Mouse (Mus musculus): ENCODE measurements around the gene S100b.

The S100b gene

DNA sequence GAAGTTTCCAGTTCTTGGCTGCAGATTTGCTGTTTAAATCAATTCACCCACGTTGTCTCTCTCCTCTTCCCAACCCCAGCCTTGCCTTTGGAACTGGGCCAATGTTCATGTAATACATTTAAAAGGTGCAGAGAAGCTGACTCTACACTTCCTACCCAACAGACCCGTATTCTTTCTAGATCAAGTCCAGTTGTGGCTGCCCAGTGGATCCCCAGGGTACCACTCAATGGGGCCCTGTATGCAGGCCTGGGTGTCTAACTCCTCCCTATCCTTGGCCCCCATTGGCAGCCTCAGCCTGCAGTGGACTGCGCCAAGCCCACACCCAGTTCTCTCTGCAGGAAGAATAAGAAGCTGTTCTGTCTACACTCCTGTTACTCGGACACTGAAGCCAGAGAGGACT is at the start of gene S100b:
S100b (plus strand) TSS at position 318 of the 400 bp plus-strand sequence.
- no peak for DNase-seq (ENCODE audit: extremely low read depth, low read depth)

DNA sequence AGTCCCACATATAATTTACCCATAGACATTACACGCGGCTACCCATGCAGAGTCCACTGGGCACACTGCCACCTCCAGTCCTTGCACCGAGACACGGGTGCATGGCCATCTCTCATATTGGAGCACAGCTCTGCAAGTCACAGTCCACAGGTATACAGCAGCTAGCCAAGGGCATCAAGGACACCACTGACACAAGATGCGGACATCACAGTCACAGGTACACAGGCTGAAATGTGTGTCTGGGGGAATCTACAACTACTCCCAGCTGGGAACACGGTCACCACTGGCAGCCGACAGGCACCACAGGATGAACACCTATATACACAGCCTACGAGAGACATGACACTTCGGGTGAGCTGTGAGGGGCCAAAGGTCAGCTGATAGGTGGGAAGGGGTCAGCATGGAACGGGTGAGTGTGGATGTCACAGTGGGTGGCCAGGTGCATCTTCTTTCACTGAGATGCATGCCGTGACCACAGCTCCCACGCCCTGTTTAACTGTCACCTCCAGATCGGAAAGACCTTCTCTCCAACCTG is 46.3 kb upstream of the S100b start:
- DNase-seq (ENCODE audit: extremely low read depth, low read depth), result no peak

DNA sequence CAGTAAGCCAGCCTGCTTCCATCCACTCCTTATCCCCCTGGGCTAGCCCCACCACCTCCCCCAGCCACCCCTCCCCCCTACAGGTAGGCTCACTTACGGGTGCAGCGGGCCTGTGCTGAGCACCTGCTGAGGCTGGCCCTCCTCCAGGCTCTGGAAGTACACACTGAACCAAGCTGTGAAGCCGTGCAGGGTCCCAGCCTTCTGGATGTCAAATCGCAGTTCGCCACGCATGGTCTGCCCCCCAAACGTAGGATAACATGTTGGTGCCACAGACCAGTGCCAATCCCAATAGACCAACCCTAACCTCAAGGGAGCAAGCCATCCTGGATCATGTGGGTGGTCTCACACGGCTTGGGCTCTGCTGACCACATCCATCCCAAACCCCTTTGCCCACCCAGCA is 44.4 kb upstream of the S100b start:
- DNase-seq (ENCODE audit: extremely low read depth, low read depth), result no peak

DNA sequence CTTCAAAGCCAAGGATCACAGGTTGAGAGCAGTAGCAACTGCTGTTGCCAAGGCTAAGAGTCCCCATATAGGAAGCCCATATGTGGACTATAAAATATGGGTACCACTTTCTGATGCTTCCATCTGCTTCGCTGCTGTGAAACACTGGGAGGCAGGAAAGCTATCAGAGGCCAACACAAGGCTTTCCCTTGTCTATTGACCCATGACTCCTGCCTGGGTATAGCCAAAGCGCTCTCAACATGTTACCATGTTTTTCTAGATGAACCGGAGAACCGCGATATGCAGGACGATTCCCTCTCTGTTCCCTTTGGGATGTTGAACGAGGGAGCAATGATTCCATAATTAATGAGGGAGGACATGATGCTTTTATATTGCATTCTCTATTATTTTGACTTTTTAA is 42.8 kb upstream of the S100b start:
- DNase-seq (ENCODE audit: extremely low read depth, low read depth), result no peak

DNA sequence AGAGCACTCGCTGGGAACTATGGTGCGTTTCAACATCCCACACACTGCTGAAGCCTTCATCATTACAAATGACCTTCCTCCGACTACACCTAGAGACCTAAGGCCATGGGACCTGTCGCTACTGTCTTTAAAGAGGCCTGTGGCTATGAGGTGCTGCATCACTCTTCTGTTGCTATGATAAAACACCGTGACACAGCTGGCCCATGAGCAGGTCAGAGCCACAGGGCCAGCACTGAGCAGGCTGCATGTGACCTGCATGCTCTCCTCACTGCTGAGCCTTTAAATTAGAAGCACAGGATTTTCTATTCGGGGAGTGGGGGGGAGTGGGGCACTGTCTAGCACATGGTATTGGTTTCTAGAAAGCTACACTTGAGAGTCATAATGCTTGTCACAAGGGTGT is 41.5 kb upstream of the S100b start:
- DNase-seq (ENCODE audit: extremely low read depth, low read depth), result no peak

DNA sequence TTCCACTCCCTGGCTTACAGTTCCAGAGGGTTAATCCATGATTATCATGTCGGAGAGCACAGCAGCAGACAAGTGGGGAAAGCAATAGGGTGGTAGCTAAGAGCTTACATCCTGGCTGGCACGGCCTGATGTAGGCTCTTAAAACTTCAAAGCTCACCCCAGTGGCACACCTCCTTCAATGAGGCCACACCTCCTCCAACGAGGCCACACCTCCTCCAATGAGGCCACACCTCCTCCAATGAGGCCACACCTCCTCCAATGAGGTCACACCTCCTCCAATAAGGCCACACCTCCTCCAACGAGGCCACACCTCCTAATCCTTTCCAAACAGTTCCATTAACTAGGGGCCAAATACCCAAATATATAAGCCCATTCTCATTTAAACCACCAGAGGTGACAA is 39.5 kb upstream of the S100b start:
- no peak for DNase-seq (ENCODE audit: extremely low read depth, low read depth)

DNA sequence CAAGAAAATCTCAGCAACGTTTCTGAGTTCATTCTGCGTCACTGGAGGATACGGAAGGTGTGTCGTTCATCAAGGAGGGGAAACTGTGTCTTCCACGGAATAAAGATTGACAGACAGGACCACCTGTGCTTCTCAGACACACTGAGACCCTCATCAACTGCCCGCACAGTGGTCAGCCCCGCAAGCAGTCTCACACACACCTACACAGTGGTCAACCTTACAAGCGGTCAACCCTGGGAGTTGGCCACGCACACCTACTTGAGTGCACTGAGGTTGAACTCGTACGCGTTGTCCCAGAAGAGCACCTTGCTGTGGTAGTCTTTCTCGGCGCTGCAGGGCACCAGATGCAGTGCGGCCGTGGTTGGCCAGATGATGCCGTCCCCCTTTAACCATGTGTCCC is 36.6 kb upstream of the S100b start:
- no peak for DNase-seq (ENCODE audit: extremely low read depth, low read depth)

DNA sequence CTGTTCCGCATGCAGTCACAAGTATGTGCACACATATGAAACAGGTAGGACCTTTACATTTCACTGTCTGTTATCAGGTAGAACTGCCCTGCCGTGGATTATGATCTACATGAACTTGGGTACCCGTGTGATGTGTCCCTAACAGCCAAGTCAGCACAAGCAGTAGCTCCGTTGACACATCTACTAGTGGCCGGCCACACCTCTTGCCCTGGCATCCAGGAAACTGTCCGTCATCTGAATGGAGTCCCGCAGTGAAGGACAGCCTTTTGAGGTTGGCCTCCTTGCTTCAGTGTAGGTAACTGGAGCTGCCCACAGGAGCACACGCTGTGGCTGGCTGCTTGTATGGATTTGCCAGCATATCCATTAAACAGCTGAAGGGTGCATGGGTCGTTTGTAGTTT is 35.4 kb upstream of the S100b start:
- no peak for DNase-seq (ENCODE audit: extremely low read depth, low read depth)

DNA sequence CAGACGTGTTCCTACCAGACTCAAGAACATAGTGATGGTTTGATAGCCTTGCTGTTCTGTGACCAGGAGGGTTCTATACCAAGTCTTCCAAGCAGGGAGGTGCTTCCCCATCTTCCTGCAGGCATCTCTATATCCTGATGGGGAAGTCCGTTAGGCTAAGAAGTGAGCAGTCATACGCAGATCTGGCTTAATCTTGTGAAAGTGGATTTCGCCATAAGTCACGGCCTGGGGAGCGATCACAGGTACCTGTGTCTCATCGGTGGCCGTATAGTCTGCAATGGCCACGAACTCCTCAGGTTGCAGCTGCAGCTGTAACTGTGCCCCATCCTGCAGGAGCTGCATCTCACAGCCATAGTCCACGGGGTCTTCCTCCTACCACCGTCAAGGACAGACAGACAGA is 27.7 kb upstream of the S100b start:
- no peak for DNase-seq (ENCODE audit: extremely low read depth, low read depth)

DNA sequence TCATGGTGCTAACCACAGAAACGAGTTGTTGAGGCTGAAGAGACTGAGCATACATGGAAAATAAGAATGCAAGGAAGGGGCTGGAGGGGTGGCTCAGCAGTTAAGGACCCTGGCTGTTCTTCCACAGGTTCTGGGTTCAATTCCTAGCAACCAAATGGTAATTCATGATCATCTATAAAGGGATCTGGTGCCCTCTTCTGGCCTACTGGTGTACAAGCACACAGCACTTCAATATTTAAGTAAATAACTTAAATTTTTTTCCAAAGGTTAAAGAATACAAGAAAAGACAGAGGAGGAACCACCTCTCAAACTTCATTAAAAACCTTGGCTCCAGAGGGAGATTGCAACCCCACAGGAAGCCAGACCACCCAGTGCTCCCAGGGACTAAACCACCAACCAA is 24.0 kb upstream of the S100b start:
- no peak for DNase-seq (ENCODE audit: extremely low read depth, low read depth)

DNA sequence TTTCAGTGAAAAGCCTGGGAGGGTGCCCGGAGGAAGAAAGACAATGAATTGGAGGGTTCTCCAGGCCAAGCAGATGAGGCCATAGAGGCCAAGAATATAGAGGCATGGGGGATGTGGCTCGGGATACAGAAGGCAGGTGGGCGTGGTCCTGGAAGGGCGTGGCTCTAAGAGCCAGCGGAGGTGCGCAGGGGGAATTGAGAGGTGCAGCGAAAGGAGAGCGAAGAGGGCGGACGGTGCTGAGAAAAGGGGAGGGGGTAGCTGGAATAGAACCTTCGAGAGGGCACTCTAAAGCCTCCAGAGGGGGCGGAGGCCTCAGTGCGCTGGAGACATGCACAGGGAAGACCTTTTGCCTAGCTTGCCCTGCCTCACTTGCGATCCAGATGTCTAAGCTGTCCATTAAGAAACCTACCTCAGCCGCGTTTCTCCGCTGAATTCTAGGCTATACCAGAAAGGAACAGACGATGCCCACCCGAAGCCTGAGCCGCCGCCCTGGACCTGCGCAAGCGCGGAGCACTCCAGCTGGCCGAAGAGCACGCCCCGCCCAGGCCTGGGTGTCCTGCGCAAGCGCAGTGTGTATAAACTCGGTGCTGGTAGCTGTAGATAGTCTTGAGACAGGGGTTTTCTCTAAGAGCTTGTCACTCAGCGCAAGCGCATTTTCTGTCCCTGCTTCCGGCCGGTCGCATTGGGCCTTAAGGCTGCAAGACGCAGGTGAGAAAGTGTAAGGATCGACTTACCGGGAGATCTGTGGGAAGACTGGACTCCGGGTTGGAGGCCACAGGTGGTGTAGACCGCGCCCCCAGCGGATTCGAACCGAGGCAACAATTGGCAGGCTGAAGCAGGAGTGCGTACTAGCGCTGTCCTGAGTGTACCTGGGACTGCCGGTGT is 16.1 kb upstream of the S100b start, which contains the start of gene Prmt2:
Prmt2 (minus strand) TSS at position 525 of the 885 bp plus-strand sequence.
- DNase-seq (ENCODE audit: extremely low read depth, low read depth), result peak; percentile 80

DNA sequence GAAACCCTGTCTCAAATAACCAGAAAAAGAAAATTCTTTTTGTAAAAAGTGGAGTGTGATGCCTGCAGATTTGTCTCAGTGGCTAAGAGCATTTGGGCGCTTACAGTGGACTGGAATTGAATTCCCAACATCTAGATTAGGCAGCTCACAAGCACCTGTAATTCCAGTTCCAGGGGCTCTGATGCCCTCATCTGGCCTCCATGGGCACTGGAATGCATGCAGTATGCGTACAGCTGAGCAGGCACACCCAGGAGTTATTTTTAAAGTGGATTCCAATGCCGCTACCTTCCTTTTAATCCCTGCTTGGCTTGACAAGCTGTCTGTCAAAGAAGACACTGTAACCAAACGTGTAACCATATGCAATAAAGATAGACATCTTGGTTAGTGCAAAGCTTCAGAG is 14.3 kb upstream of the S100b start:
- no peak for DNase-seq (ENCODE audit: extremely low read depth, low read depth)

DNA sequence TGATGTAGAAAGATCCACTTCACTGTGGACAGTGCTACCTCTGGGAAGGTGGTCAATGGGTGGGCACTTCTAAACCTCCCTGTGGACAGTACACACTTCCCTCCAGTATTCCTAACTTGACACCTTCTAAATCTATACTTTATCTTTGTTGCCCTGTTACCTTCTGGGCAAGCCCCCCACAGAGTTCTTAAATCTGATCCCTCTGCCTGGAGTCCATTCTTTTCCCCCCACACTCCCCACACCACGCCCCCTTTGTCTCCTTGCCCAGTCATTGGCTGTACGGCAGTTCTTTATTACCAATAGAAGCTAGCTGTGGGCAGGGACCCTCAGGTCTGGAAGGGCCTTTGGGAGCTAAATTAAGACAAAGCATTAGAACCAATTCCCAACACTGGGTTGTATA is 8.5 kb upstream of the S100b start:
- DNase-seq (ENCODE audit: extremely low read depth, low read depth), result no peak

DNA sequence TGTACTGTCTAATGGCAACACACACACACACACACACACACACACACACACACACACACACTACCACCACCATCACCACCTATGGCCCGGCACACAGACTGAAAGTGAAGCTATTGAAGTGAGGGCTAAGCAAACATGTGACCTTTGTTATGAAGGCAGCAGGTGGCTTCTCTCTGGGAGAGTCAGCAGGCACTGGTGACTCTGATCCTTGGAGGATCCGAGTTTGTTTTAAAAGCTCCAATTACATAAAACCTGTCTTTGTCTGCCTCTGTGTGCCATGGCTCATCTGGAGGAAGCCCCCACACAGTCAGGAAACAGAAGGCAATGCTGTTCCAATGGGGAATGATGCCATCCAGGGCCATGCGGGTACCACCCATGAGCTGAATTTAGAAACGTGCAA is 7.1 kb upstream of the S100b start:
- no peak for DNase-seq (ENCODE audit: extremely low read depth, low read depth)

DNA sequence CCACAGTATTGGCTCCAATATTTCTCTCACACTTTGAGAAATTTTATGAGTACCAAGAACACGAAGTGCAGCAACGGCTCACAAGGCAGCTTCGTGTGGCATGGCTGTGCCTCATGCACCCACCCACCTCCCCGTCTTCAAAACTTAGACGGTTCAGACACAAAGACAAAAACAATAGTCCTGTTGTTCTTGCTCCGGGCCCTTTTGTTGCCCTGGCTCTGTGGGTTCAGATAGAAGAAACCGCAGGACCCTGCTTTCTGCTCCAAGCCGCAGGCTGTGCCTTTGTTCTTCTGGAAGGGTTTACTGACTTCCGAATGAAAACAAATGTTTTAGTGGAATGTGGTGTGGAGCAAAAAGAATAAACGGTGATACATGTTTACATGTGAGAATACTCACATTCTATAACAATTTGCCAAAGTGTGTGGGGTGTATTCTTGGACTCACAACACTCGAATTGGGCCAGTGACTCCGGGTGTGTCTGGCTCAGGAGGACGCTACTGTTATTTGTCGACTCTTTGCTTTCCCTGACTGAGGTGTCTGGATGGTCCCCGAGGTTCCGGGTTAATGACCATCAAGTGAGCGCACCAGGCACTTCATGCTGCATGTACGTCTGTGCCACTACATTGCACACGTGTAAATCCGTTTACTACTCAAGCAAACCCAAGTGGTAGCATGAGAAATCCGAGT is 5.5 kb upstream of the S100b start:
- no peak for DNase-seq (ENCODE audit: extremely low read depth, low read depth)

DNA sequence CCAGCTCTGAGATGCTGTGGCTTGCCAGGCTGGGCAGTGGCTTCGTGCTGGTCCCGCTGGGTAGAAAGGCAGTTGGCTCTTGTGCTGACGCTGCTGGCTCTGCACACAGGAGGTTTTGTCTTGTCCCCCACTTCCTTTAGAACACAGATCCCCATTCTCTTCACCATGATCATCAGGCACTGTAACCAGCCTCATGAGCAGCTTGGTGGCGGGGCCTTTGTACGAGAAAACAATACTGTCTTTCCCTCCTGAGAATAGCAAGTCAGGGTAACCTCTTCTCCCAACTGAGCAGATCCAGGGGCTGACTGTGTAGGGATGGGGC is 5.0 kb upstream of the S100b start:
- DNase-seq (ENCODE audit: extremely low read depth, low read depth), result no peak

DNA sequence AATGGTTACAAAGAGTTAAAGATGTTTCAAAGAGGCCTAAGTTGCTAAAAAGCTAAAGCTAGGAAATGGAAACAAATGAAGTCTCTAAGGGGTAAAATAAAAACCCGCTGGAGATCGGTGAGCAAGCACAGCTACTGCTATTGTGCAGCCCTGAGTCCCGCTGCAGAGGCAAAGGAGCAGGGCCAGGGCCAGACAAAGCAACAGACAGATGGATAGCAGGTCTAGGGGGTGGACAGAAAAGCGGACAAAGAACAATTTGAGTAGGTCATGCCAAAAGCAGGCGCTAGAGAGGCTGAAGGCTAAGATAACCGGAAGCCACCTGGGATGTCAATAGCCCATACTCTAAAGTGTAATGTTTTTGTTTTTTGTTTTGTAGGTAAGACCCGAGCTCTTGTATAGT is 2.8 kb upstream of the S100b start:
- no peak for DNase-seq (ENCODE audit: extremely low read depth, low read depth)

DNA sequence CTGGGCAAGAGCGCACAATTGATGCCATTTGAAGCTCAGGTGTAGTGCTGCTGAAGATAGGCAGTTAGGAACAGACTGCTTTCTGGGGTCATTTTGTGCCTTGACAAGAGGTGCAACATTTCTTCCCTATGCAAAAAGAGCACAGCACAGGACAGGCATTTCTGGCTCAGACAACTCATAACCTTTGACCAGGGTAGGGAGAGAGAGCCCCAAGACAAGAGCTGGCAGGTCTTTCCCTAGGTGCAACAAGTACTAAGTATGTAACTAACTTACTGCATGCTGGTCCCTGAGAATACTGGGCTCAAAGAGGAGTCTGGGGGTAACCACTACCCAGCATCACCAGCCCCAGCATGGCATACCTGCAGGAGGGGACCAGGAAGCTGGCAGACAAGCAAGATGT is 574 bp upstream of the S100b start:
- no peak for DNase-seq (ENCODE audit: extremely low read depth, low read depth)

DNA sequence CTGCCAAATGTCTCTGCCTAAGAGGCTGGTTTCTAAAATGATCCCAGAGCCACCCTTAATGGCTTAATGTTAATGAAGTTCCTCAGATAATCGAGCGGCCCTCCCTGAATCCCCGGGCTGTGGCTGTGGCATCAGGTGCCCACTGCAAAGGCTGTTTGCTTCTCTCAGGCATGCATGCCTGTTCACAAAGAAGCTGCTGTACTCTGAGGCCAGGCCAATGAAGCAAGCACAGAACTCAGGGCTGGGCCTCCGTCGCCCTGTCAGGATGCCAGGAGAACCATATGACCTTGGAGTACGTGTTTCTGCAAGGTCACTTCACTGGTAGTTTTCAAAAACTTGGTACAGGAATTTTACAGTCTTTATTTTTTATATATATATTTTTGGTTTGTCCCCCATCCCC is 2.0 kb downstream of the S100b start:
- no peak for DNase-seq (ENCODE audit: extremely low read depth, low read depth)

DNA sequence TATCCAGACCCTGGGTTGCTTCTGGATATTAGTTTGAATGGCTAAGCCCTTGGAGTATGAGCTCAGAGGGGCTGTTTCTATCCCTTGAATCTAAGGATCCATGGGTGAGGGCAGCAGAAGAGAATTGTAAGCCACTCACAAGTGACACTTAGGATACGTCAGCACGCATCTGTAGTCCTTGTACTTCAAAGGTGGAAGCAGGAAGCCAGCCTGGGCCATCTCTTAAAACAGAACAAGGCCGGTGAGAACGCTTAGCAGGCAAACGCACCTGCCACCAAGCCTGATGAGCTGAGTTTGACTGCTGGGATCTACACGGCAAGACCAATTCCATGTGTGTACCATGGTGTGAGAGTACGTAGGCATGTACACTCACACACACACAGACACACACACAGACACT is 3.6 kb downstream of the S100b start:
- DNase-seq (ENCODE audit: extremely low read depth, low read depth), result no peak

DNA sequence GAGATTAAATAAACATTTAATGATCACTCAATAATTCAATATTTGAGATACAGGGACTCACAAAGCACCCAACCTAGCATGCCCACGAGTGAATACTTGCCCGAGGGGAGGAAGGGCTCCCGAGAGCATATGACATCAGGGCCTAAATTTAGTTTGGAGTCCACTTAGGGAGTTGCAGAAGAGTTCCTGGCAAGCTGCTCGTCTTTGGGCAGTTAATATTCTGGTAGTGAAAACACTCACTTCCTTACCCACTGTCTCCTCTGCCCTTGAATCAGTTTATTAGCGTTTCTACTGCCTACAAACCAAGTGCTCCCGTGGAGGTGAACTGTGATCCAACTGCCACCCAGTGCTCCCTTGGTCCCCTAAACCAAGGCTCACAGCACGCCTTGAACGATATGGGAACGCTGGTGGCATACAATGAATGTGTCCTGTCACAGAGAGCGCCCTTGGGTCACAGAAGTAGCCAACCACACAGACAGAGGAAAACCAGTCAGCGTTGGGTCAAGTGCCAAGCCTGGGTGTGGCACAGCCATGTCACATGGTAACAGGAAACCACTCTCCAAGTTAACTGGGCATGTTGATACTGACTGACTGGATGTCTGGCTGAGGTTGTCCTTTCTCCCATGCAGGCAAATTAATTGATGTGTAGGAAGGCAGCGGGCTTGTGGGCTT is 4.2 kb downstream of the S100b start:
- DNase-seq (ENCODE audit: extremely low read depth, low read depth), result no peak

DNA sequence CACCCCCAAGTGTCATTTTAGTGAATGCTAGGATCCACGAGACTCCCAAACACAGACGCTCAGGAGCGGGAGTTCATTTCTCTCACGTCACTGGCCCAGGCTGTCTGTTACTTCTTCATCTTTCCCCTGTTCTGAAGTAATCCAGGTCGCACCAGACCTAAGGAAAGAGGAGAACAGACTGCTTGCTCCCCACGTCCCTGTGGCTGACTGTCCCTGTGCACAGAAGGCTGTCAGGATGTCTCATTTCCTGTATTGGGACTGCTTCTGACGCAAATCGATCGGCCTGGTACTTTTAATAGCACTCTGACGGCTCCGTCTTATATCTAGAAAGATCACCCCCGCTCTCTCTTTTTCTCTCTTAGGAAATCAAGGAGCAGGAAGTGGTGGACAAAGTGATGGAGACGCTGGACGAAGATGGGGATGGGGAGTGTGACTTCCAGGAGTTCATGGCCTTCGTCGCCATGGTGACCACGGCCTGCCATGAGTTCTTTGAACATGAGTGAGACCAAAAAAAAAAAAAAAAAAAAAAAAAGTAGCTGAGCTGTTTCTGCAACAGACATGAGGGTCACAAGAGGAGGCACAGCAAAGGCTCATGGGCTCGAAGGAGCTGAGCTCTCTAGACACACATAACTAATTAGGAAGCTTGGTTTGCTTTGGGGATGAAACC is 6.0 kb downstream of the S100b start:
- no peak for DNase-seq (ENCODE audit: extremely low read depth, low read depth)

Measured in MEL-GATA-1-ER (cell line).